27 mouse cellular contexts compared by ENCODE assay signal in genomic region chr8:95661575-95661974, GRCm38 (mm10). TPM values are rescaled to one million over a fixed set of nuclear protein-coding genes. Genes with fewer than 3 reads are reported as not detected.
"Had no signal": no experiment of that assay in that cellular context is flagged by ENCODE, and none has a peak within 500 bp of the region (broad histone marks: within the 10 kb centered on the region; RNA-seq: fewer than 3 reads in every experiment).

No protein-coding gene starts in this region.

- ATAC-seq: hindbrain, embryonic 16.5 days; inflammation-experienced regulatory T-cells, adult 6 months had no signal

- H3K9me3 ChIP-seq: heart, embryonic 10.5 days; limb, embryonic 10.5 days; liver, embryonic 13.5 days; liver, embryonic 15.5 days had no signal

- H3K27ac ChIP-seq: gastrocnemius, adult 2 months; heart, embryonic 10.5 days; hindbrain, embryonic 10.5 days; hindbrain, embryonic 12.5 days; hindbrain, embryonic 14.5 days; layer of hippocampus, adult 2 months; left cerebral cortex, adult 2 months; limb, embryonic 10.5 days; limb, embryonic 12.5 days; liver, embryonic 13.5 days; liver, embryonic 15.5 days had no signal

- H3K4me3 ChIP-seq: gastrocnemius, adult 2 months; heart, embryonic 10.5 days; heart, embryonic 12.5 days; hindbrain, embryonic 10.5 days; hindbrain, embryonic 12.5 days; layer of hippocampus, adult 2 months; left cerebral cortex, adult 2 months; limb, embryonic 10.5 days; limb, embryonic 12.5 days; liver, embryonic 13.5 days; liver, embryonic 15.5 days had no signal

- DNase-seq: gastrocnemius, adult 2 months; gastrocnemius, postnatal 10 days; gastrocnemius, postnatal 25 days; heart, adult 18-20 months; heart, postnatal 10 days; heart, postnatal 4 days; kidney, adult 18-20 months; kidney, adult 8-10 months; kidney, postnatal 10 days; kidney, postnatal 25 days; kidney, postnatal 4 days; liver; liver, embryonic 13.5 days had no signal

- H3K4me2 ChIP-seq: heart, embryonic 12.5 days; hindbrain, embryonic 12.5 days; hindbrain, embryonic 14.5 days; limb, embryonic 12.5 days; liver, embryonic 11.5 days; liver, embryonic 13.5 days; liver, embryonic 15.5 days had no signal

- H3K9ac ChIP-seq: heart, embryonic 12.5 days; hindbrain, embryonic 12.5 days; hindbrain, embryonic 14.5 days; limb, embryonic 12.5 days; liver, embryonic 13.5 days; liver, embryonic 15.5 days had no signal

- H3K36me3 ChIP-seq: heart, embryonic 10.5 days; heart, embryonic 12.5 days; hindbrain, embryonic 10.5 days; hindbrain, embryonic 12.5 days; limb, embryonic 10.5 days; limb, embryonic 12.5 days; liver, embryonic 13.5 days; liver, embryonic 15.5 days had no signal

- H3K27me3 ChIP-seq: heart, embryonic 12.5 days; hindbrain, embryonic 12.5 days; liver, embryonic 13.5 days; liver, embryonic 15.5 days had no signal

- H3K4me1 ChIP-seq: liver, embryonic 15.5 days had no signal

RNA-seq across cellular contexts. Expression of gene Ndrg4, which starts 15.2 kb away (rescaled TPM):
- total RNA-seq: granulocyte monocyte progenitor cell, adult 5-6 weeks had no signal
